Mouse (Mus musculus) embryonic fibroblast, embryonic 13.5 days (primary cell): ENCODE data around the gene Atg13.

Experiments
- CTCF ChIP-seq: IDR thresholded peaks from 2 replicates; pipeline ENCODE4 v1.5.1; 2011; ENCODE audit warnings: mild to moderate bottlenecking, control low read depth, low read length, moderate library complexity, borderline replicate concordance; ENCODE audit not compliant: insufficient read depth
- POLR2A ChIP-seq: IDR thresholded peaks from 2 replicates; pipeline ENCODE4 v1.6.1; 2011; ENCODE audit warnings: low read depth, mild to moderate bottlenecking, control low read depth, low read length, moderate library complexity

DNA sequence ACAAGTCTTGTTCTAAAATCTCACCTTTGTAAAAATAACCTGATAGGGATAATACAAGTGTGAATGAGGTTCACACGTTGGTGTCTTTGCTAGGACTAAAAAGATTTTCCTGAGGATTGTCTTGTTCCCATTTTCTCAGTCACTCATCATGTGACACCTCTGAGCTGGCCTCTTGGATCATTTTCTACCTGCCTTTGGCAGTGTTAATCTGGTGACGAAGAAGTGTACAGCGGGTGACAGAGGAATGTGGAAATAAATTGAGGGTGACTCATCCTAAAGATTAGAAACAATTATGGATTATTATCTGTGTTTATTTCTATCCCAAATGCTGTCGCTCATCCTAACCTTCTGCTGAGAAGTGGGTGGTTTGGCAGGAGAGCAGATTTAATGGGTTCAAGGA, 13.0 kb upstream of the Atg13 start:
- no peak for TF ChIP-seq CTCF
- TF ChIP-seq POLR2A: no peak
